Mouse (Mus musculus) hindbrain, postnatal 0 days (tissue): ENCODE data around the gene Cand2. TPM values are rescaled to one million over a fixed set of nuclear protein-coding genes. Genes with fewer than 3 reads are reported as not detected.

ENCODE experiments used
- ATAC-seq: fragments of 200-750 bp; cut with Nextera tagmentation; 2 replicates; pipeline ENCODE4 v1.8.0; 2017; ENCODE audit warnings: mild to moderate bottlenecking, moderate TSS enrichment, moderate library complexity
- DNase-seq: peaks from one replicate; pipeline ENCODE4 v3.0.0-alpha.2; 2015; ENCODE audit warnings: low spot score
- H3K27ac ChIP-seq: fragments of 300-500 bp; sonication (generic); 2 replicates; pipeline ENCODE4 v1.5.1; 2014; ENCODE audit warnings: mild to moderate bottlenecking
- H3K27me3 ChIP-seq: fragments of 300-500 bp; sonication (generic); 2 replicates; pipeline ENCODE4 v1.6.1; 2014; ENCODE audit warnings: low read length, mixed read lengths; ENCODE audit not compliant: insufficient read depth
- H3K36me3 ChIP-seq: fragments of 300-500 bp; sonication (generic); 2 replicates; pipeline ENCODE4 v1.6.1; 2014; ENCODE audit warnings: low read length, mixed read lengths; ENCODE audit not compliant: insufficient read depth
- H3K4me1 ChIP-seq: fragments of 300-500 bp; sonication (generic); 2 replicates; pipeline ENCODE4 v1.6.1; 2014; ENCODE audit warnings: antibody characterized with exemption, low read length, mixed read lengths; ENCODE audit not compliant: insufficient read depth
- H3K4me2 ChIP-seq: fragments of 300-500 bp; sonication (generic); 2 replicates; pipeline ENCODE4 v1.6.1; 2014; ENCODE audit warnings: low read depth, mild to moderate bottlenecking, low read length, moderate library complexity, mixed read lengths
- H3K4me3 ChIP-seq: fragments of 300-500 bp; sonication (generic); 2 replicates; pipeline ENCODE4 v1.5.1; 2014; ENCODE audit warnings: low read length
- H3K9ac ChIP-seq: fragments of 300-500 bp; sonication (generic); replicated peaks from 2 replicates; pipeline ENCODE4 v1.6.1; 2014; ENCODE audit warnings: mild to moderate bottlenecking, low read length, moderate library complexity, mixed read lengths
- H3K9me3 ChIP-seq: fragments of 300-500 bp; sonication (generic); 2 replicates; pipeline ENCODE4 v1.6.1; 2016; ENCODE audit warnings: low read length, mixed read lengths
- CTCF ChIP-seq: IDR thresholded peaks from 2 replicates; pipeline ENCODE4 v1.5.1; 2016; ENCODE audit warnings: antibody characterized with exemption, control low read depth, low read depth
- WGBS: fragments of 180-500 bp; shearing (Covaris S2); extraction: QIAGEN DNeasy Blood & Tissue Kit; methylation state at CpG from one replicate; pipeline ENCODE4 v1.1.7; 2014; 5-methylcytosine and 5-hydroxymethylcytosine counted together
- polyA plus RNA-seq: library from polyadenylated mRNA; unstranded; fragments of >200 nt; fragmentation: Nextera tagmentation; extraction: Ambion mirVana; gene quantifications from 2 replicates; pipeline ENCODE4 v1.2.1, GENCODE M21; 2015
- total RNA-seq: library from RNA; depleted of rRNA; stranded (reverse); fragments of >200 nt; gene quantifications from 2 replicates; pipeline ENCODE4 v1.2.3, GENCODE M21; 2014

Gene Cand2
- total and polyA plus RNA-seq, 2 experiments from 2014 or later: 4.5 to 12.5 TPM

GRCm38 (mm10) chr6:115807464-115808195, 33.3 kb downstream of the Cand2 start:
- no peak for TF ChIP-seq CTCF

GRCm38 (mm10) chr6:115808196-115808487, 33.8 kb downstream of the Cand2 start:
- under 1% methylated on average over 22 of the region's 22 CpGs for WGBS
- H3K4me3 ChIP-seq: peak overlapping the region; percentile 92
- H3K4me2 ChIP-seq: peak overlapping the region; percentile 74
- H3K27me3 ChIP-seq: no peaks in the 10 kb centered on the region
- peak overlapping the region; percentile 96 for H3K9ac ChIP-seq
- no peaks in the 10 kb centered on the region for H3K9me3 ChIP-seq
- peaks cover 6% of the 10 kb centered on the region for H3K4me1 ChIP-seq
- peak overlapping the region; percentile 99 for H3K27ac ChIP-seq
- DNase-seq (no peak), ATAC-seq (peak; percentile 31; the same call in 1 of the 2 replicates)
- TF ChIP-seq CTCF: no peak
- peaks cover 29% of the 10 kb centered on the region for H3K36me3 ChIP-seq

More at GRCm38 (mm10) chr6:115807464-115808195, 33.3 kb downstream of the Cand2 start:
- H3K36me3 ChIP-seq: peaks cover 30% of the 10 kb centered on the region
- no peaks in the 10 kb centered on the region for H3K9me3 ChIP-seq
- H3K4me1 ChIP-seq: peaks cover 6% of the 10 kb centered on the region
- DNase-seq: peak; percentile 10
- peak overlapping the region; percentile 96 for H3K9ac ChIP-seq
- WGBS: 3% methylated on average over 15 of the region's 15 CpGs
- peak overlapping the region; percentile 99 for H3K27ac ChIP-seq
- no peaks in the 10 kb centered on the region for H3K27me3 ChIP-seq
- H3K4me3 ChIP-seq: peak overlapping the region; percentile 92
- H3K4me2 ChIP-seq: peak overlapping the region; percentile 74
- no peak for ATAC-seq

GRCm38 (mm10) chr6:115808488-115809231, 34.3 kb downstream of the Cand2 start, which contains the start of gene Rpl32:
TSS of gene Rpl32 (minus strand) at chr6:115808747.
- H3K4me1 ChIP-seq: peaks cover 6% of the 10 kb centered on the region
- WGBS: under 1% methylated on average over 47 of the region's 47 CpGs
- ATAC-seq (peak; percentile 90), DNase-seq (peak; percentile 94)
- H3K27ac ChIP-seq: peak within 1 kb of the TSS; percentile 99
- no peaks in the 10 kb centered on the region for H3K27me3 ChIP-seq
- peak within 1 kb of the TSS; percentile 74 for H3K4me2 ChIP-seq
- peaks cover 27% of the 10 kb centered on the region for H3K36me3 ChIP-seq
- peak within 1 kb of the TSS; percentile 92 for H3K4me3 ChIP-seq
- TF ChIP-seq CTCF: peak; percentile 69
- H3K9ac ChIP-seq: peak within 1 kb of the TSS; percentile 96
- H3K9me3 ChIP-seq: no peaks in the 10 kb centered on the region

GRCm38 (mm10) chr6:115811606-115812005, 37.3 kb downstream of the Cand2 start:
- Histone ChIP-seq H3K4me1 (peaks cover 6% of the 10 kb centered on the region), H3K9ac (no peak overlapping the region), H3K36me3 (0 out of 2 replicates have a peak, but pooled peaks cover 5% of the 10 kb centered on the region), H3K4me3 (no peak overlapping the region), H3K27ac (no peak overlapping the region), H3K27me3 (no peaks in the 10 kb centered on the region), H3K9me3 (no peaks in the 10 kb centered on the region), H3K4me2 (no peak overlapping the region)
- no peak for ATAC-seq
- WGBS: 72% methylated on average over 8 of the region's 8 CpGs
- no peak for TF ChIP-seq CTCF
- no peak for DNase-seq

GRCm38 (mm10) chr6:115814104-115814503, 39.8 kb downstream of the Cand2 start:
- no peak overlapping the region for H3K27ac ChIP-seq
- 31% methylated on average over 4 of the region's 4 CpGs for WGBS
- no peaks in the 10 kb centered on the region for H3K9me3 ChIP-seq
- no peak overlapping the region for H3K9ac ChIP-seq
- no peaks in the 10 kb centered on the region for H3K36me3 ChIP-seq
- peak; percentile 74 for DNase-seq
- H3K4me1 ChIP-seq: no peaks in the 10 kb centered on the region
- H3K4me2 ChIP-seq: no peak overlapping the region
- H3K4me3 ChIP-seq: no peak overlapping the region
- no peaks in the 10 kb centered on the region for H3K27me3 ChIP-seq
- TF ChIP-seq CTCF: peak; percentile 74
- ATAC-seq: peak; percentile 41; the same call in 1 of the 2 replicates

- 73% methylated on average over 4 of the region's 4 CpGs for WGBS
- ATAC-seq (no peak), DNase-seq (no peak)
- Histone ChIP-seq H3K27me3 (no peaks in the 10 kb centered on the region), H3K4me2 (no peak overlapping the region), H3K27ac (no peak overlapping the region), H3K36me3 (no peaks in the 10 kb centered on the region), H3K4me3 (no peak overlapping the region), H3K9me3 (no peaks in the 10 kb centered on the region), H3K4me1 (no peaks in the 10 kb centered on the region), H3K9ac (no peak overlapping the region)
- TF ChIP-seq CTCF: no peak
These were observed 40.7 kb downstream of the Cand2 start for GRCm38 (mm10) chr6:115815041-115815440.

- H3K9me3 ChIP-seq: no peaks in the 10 kb centered on the region
- no peak overlapping the region for H3K9ac ChIP-seq
- H3K27me3 ChIP-seq: no peaks in the 10 kb centered on the region
- DNase-seq: no peak
- ATAC-seq: no peak
- H3K27ac ChIP-seq: no peak overlapping the region
- no peak overlapping the region for H3K4me3 ChIP-seq
- 53% methylated on average over 2 of the region's 2 CpGs for WGBS
- no peaks in the 10 kb centered on the region for H3K36me3 ChIP-seq
- TF ChIP-seq CTCF: no peak
- H3K4me2 ChIP-seq: no peak overlapping the region
- no peaks in the 10 kb centered on the region for H3K4me1 ChIP-seq
These were observed 43.8 kb downstream of the Cand2 start for GRCm38 (mm10) chr6:115818129-115818528.
